Mouse (Mus musculus) testis, postnatal 10 days (tissue): ENCODE data around the gene 1600002K03Rik.
"Not testable (repeated sequence)": the region's sequence is repeated elsewhere in the genome, so short reads cannot be mapped to it uniquely, and the experiment has no call there.

Experiments used
- DNase-seq: peaks from one replicate; pipeline ENCODE4 v3.0.0; 2021; ENCODE audit warnings: low spot score

Gene 1600002K03Rik

DNA sequence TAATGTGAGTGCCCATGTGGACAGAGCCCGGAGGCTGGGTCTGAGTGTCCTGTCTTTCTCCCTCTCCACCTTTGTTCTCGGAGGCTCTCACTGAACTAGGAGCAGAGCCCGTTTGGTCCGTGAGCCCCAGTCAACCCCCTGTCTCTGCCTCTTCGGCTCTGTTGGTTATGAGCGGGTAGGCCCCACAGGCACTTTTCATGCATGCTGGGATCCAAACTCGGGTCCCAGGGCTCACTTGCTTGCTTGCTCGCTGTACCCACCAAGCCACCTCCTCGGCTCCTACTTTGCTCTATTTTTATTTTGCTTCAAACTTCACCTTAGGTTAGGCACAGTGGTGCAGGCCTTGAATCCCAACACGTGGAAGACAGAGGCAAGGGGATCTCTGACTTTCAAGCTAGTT is 15.0 kb downstream of the 1600002K03Rik start:
- DNase-seq: no peak

DNA sequence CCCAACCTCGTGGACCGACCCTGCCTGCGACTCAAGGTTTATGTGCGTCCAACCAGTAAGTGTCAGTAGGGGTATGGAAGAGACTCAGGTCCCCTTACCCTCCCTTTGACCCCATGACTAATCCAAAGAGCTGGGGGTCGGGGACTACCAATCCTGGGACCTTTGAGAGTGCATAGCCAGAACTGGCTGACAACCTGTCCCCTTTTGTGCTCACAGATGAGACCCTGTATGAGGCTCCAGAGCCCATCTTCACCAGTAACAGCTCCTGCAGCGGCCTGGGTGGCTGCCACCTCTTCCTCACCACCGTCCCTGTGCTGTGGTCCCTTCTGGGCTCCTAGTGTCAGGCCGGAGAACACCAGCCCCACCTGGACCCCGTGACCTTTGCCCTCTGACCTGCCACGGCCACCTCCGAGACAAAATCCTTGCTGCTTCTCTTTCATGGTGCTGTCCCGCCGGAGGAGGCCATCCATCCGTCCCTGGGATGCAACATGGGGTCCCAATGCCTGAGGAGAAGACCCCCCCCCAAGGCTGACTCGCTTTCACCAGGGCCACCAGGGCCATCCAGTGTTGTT is 15.8 kb downstream of the 1600002K03Rik start:
- no peak for DNase-seq

DNA sequence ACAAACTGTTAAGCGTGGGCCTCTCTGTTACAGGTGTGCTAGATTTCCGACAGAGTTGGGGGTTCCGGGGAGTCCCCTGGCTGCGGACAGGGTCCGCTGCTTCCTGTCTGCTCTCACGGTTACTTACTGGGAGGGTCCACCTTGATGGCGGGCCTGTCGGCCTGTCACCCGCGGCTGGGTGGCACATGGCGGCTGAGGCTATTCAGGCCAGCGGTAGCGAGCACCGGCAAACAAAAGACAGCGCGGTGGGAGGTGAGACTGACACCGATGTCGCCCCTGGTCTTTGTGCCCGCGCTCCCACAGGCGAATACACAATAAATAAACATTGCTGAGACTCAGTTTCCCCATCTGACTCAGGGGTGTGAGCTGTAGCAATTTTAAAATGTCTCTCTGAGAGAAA is 17.3 kb downstream of the 1600002K03Rik start:
- no peak for DNase-seq

DNA sequence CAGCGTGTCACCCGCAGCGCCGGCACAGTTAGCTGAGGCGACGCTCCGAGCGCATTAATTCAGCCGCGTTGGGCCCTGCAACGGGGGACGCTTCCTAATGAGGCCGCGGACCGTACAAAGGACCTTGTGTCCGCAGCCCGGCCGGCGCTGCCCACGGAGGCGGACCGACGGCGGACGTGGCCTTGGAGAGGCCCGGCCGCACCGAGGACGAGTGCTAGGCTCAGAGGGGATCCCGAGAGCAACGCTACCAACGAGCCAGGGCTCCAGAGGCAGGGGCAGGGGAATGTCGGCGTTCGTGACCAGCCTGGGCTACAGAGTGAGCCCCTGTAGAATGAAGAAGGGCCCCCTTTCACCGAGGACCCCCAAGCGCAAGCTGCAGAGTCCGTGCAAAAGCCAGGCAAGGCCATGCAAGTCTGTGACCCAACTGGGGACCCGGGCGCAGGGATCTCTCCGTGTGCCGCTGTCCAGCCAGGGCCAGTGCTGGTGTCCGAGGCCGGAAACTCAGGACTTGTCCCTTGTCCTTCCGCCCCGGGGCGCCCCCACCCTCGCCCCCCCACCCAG is 17.8 kb downstream of the 1600002K03Rik start:
- DNase-seq: peak; percentile 67

DNA sequence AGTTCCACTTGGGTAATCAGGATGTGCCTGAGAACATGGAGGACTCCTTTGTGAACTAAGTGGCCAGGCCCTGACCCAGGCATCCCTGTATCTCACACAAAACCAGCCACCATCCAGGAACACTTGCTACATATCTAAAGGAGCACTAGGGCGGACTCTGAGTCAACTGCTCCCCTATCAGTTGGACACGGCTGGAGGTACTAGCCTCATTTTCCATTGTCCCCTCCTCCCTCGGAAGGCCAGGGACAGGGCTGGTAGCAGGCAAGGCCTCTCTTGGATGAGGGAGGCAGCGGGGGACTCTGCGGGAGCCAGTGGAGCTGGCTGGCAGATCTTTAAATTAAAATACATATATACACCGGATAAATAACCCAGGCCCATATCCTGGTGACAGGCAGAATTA is 21.2 kb downstream of the 1600002K03Rik start:
- DNase-seq: no peak

DNA sequence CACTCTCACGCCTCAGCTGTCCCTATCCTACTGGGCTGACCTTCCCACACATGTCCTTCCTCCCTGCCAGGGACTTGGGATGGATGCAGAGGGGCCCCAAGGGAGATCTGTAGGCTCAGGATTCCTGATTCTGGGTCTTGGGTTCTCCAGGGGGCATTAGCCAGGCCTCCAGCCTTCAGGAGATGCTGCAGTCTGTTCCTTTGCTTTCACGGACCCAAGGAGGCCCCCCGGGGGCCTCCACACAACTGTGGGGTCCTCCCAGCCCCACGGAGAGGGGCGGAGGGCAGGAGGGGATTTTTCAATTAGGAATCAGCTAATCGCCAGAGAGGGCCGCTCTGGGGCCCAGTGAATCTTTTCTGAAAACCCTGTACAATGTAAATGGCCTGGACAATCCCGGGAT is 21.7 kb downstream of the 1600002K03Rik start:
- no peak for DNase-seq

DNA sequence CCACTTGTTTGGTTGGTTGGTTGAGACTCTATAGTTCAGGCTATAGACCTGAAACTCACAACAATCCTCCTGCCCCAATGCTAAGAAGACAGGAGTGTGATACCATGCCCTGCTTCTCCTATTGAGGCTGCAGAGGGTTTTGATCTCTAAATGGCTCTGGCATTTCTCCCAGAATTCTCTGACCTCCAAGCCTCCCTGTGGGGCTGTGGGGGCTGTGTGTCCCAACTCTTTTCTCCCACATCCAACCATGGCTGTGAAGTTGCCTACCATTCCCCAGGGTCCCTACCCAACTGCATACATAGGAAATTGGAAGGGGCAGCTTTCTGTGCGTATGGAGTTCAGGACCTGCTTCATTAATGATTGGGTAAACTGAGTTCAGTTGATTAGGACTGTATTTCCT is 23.4 kb downstream of the 1600002K03Rik start:
- no peak for DNase-seq

DNA sequence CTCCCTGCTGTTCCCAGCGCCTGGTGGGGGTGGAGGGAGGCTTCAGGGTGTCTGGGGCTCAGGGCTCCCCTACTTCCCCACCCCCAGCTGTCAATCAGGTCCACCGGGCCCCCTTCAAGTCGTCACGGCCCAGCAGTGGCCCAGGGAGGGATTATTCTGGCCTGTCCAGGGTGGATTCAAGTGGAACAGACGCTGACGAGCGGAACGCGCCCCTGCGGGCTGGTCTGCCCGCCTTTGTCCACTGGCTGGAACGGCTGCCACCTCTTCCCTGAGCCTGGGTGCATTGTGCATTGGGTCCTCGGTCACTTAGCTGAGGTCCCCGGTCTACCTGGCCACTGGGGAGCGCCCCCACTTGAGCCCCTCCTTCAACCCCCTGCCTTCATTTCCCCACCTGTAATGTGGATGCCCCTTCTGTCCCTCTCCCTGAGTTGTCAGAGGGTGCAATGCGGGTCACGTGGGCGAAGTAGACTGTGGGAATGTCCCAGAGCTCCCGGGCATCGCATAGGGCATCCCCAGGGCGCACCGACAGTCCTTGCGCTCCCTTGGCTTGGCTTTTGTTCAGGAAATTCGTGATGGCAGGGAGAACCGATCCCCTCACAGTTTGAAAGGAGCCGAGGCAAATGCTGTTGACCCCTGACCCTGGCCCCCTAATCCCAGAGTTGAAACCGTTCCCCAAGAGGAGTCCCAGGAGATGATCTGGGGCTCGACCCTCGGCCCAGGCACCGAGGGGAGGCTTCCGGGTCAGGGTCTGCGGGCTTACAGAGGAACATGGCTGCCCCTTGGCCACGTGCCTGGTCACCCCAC is 24.2 kb downstream of the 1600002K03Rik start:
- DNase-seq: no peak

DNA sequence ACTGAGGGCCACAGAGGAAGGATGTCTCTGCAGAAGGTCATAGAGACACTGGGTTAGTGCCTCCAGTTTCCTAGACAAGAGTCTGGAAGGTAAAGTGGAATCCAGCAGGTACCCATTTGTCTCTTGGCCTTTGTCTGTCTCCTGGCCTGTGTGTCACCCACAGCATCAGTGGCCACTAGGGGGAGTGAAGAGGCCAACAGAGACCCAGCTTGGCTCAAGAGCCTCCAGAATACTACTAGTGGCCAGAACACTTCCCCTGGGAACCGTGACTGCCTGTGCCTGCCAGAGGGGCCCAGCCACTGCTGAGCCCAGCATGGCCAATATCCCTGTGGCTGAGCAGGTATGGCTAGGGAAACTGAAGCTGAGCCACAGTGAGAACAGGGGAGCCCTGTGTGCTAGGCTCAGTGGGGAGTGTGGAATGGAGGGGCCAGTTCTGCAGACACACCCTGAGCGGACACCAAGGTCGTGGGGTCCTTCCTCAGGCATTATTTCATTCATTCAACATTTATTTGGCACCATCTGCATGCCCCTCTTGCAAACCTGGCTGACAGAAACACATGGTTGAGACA is 26.8 kb downstream of the 1600002K03Rik start:
- peak; percentile 84 for DNase-seq

DNA sequence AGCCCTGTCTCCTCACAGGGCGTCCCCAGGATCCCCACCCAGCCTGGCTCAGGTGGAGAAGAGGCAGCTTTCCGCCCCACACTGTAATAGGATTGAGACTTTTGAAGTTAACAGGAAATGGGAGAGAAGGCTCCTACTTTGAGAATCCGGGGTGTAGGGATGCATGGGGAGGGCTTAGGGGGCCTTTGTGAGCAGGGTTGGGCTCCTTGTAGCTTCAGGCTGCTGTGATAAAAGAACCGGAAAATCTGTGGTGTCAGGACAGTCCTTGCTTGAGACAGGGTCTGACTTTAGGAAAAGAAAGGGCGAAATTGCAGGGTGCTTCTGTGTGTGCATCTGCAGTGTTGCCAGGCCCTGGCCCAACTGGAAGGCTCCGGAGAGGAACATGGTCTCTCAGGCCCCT is 27.7 kb downstream of the 1600002K03Rik start:
- no peak for DNase-seq

DNA sequence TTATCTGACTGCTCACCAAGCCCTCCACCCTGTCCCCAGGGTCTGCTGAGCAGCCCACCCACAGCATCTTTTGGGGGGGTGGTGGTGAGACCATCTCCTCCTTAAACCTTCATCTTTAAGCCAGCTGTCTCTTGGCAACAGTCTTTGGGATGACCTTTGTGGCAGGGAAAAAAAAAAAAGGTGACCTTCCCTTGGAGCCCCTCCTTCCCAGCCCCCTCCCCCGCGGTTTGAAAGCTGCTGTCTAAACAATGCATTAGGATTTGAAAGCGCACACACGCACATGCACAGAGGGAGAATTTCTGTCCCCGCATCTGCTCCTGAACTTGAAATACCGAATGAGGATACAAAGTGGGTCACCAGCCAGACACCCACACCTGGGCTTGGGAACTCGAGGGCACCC is 31.3 kb downstream of the 1600002K03Rik start:
- no peak for DNase-seq

DNA sequence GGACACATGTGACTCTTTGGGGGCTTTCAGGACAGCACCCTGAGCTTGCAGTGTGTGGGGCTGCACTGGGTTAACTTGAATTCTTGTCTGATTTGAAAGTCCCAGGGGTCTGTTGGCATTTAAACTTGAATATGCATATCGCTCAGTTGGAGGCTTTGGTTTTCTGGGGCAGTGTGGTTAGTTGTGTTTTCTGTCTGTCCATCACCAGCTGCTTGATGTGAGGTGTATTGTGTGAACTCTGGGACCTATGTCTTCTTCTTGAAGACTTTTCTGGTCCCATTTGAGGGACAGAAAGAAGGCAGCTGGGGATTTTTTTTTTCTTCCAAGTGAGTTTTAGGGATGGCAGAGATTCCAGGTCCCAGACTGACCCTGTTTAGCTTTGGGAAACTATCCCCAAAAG is 34.5 kb downstream of the 1600002K03Rik start:
- no peak for DNase-seq

DNA sequence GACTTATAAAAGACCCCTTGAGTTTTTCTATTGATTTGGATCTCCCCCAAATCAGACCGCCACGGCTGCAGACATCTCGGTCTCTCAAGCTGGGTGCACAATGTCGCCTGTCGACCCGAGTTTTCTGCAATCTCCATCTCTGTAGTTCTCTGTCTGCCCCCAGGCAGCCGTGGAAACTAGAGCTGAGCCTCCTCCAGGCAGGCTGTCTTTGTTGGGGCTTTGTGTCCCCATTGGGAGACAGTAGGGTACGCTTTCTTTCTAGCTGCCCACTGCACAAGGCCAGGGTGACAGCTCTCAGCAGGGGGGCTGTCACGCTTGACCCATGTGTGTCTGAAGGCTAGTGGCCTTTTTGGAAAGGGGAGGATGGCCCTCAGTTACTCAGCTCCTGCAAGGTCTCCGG is 34.9 kb downstream of the 1600002K03Rik start:
- DNase-seq: no peak

DNA sequence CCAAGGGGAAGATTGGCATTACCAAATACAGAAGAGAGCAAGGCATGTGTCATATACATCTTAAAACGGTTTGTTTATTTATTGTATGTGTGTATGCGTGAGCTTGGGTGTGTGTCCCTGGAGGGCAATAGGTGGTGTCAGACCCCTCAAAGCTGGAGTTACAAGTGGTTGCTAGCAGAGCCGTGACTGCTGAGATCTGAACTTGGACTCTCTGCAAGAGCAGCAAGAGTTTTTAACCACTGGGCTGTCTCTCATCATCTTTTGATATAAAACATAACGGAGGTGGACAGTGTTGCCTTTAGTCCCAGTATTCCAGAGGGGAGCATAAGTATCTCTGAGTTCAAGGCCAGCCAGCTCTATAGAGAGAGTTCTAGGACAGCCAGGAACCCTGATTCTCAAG is 35.5 kb downstream of the 1600002K03Rik start:
- DNase-seq: no peak

DNA sequence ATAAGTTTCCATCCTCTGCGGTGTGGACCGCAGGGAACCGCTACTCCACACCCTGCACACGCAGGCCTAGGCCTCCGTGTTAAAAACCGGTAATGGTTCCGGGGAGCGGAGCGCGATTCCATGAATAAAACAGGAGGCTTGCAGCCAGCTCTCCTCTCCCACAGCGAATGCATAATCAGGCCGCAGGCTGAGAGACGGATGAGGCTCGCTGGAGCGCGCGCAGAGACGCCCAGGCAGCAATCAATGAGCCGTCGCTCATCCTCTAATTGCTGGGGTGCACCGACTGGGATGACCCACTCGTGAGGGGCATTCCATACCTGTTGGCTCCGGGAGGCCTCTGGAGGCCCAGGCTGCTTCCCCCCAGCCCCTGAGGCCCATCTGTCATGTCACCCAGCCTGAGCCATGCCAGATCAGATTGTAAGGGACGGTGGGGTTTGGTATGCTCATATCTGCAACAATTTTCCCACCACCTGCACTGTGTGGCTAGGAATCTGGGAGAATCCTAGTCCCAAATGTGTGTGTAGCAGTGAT is 36.2 kb downstream of the 1600002K03Rik start:
- DNase-seq: no peak

DNA sequence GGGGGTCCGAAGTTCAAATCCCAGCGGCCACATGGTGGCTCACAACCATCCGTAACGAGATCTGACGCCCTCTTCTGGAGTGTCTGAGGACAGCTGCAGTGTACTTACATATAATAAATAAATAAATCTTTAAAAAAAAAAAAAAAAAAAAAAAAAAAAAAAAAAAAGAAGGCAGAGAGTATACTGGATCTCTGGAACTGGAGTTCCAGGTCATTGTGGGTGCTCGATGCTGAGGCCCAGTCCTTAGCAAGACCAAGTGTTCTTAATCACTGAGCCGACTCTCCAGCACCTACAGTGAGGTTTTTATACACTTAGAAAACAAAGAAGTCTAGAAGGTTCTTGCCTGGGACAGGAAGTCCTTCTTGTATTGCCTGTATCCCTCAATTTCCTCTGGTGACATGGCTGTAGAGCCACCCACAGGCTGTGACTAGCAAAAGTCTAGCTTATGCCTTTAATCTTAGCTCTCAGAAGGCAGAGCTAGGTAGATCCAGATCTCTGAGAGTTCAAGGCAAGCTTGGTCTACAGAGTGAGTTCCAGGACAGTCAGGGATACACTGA is 38.9 kb downstream of the 1600002K03Rik start:
- DNase-seq: not testable (repeated sequence)

DNA sequence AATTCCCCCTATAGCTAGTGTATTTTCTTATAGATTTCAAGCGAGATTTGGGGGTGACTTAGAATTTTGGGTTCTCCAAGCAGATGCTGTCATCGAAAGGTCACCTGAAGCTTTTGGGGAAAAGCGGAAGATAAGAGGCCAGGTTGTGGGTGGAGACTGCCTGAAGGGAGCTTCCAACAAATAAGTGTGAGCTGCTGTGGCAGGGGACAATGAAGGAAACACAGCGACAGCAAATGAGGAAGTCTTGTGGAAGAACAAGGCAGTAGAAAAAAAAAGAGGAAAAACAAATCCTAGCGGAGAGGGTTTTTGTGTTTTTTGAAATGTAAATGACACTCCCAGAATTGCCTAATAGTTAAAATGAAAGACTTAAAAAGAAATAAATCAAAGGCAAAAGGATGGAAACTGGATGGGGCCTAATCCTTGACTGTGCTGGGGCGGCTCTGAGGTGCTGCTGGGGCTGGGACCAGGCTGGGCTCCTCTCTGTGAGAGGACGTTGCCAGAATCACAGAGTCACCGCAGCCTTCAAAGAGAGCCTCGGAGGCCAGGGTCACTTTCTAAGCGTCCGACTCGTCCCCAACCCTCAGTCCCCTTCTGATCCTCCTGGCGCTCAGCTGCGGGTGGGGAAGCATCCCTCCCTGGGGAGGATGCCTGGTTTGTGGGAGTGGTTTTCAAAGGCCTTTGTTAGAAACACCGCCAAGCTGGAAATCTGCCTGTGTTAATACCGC is 42.5 kb downstream of the 1600002K03Rik start:
- DNase-seq: no peak

DNA sequence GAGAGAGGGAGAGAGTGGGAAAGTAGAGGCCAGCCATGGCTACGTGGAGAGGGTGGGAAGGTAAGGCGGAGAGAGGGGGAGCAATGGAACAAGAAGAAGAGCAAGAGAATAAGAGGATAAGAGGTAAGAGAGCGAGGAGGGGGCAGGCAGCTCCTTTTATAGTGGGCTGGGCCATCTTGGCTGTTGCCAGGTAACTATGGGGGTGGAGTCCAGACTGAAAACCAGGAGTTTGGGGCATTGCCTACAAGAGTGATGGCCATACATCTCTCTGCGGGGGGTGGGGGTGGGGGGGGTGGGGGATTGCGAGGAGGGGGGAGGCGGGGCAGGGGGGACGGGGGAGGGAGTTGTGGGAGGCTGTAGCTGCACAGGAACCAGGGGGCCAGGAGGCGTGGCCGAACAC is 47.9 kb downstream of the 1600002K03Rik start:
- no peak for DNase-seq

DNA sequence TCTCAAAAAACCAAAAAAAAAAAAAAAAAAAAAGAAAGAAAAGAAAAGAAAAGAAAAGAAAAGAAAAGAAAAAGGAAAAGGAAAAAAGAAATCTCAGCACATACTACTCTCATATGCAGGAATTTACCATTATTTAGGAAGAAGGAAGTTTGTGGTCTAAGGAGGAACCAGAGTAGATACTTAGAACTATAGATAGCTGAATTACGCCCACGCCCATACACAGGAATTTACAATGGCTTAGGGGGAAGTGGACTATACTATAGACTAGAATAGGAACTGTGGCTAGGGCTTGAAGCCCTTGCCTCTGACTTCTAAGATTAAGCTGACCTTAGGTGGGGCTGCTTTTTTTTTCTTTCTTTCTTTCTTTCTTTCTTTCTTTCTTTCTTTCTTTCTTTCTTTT is 50.4 kb downstream of the 1600002K03Rik start:
- DNase-seq: not testable (repeated sequence)
